Mouse (Mus musculus) lung, adult 18-20 months (tissue): Measurements from ENCODE around the gene Pard3b.

ENCODE experiments used
- DNase-seq, 2 experiments: peaks; one replicate each; pipeline ENCODE4 v3.0.0; 2022; ENCODE audit warnings: mixed read lengths in 2 of 2

The Pard3b gene

GRCm38 (mm10) chr1:62405061-62405460 is 766.4 kb downstream of the Pard3b start:
- DNase-seq = no peak

- no peak for DNase-seq
These were observed 772.7 kb downstream of the Pard3b start for GRCm38 (mm10) chr1:62411368-62411767.

GRCm38 (mm10) chr1:62412019-62412418 is 773.4 kb downstream of the Pard3b start:
- DNase-seq = no peak

- DNase-seq = no peak
These were observed 774.4 kb downstream of the Pard3b start for GRCm38 (mm10) chr1:62412988-62413387.

GRCm38 (mm10) chr1:62414521-62414920 is 775.9 kb downstream of the Pard3b start:
- DNase-seq = no peak

- no peak for DNase-seq
These were observed 778.2 kb downstream of the Pard3b start for GRCm38 (mm10) chr1:62416627-62417374.

GRCm38 (mm10) chr1:62422896-62423650 is 784.4 kb downstream of the Pard3b start:
- no peak for DNase-seq

GRCm38 (mm10) chr1:62425369-62425768 is 786.7 kb downstream of the Pard3b start:
- DNase-seq = no peak

GRCm38 (mm10) chr1:62428736-62429135 is 790.1 kb downstream of the Pard3b start:
- no peak for DNase-seq

- DNase-seq = no peak
These were observed 790.9 kb downstream of the Pard3b start for GRCm38 (mm10) chr1:62429333-62430182.

- DNase-seq = no peak
These were observed 792.4 kb downstream of the Pard3b start for GRCm38 (mm10) chr1:62431054-62431453.

- DNase-seq = no peak
These were observed 795.3 kb downstream of the Pard3b start for GRCm38 (mm10) chr1:62433891-62434290.

- DNase-seq = no peak
These were observed 797.2 kb downstream of the Pard3b start for GRCm38 (mm10) chr1:62435844-62436243.

- DNase-seq = no peak
These were observed 797.7 kb downstream of the Pard3b start for GRCm38 (mm10) chr1:62436304-62436703.

GRCm38 (mm10) chr1:62437493-62437892 is 798.9 kb downstream of the Pard3b start:
- DNase-seq = no peak

- no peak for DNase-seq
These were observed 805.8 kb downstream of the Pard3b start for GRCm38 (mm10) chr1:62444406-62444805.

- no peak for DNase-seq
These were observed 808.2 kb downstream of the Pard3b start for GRCm38 (mm10) chr1:62446818-62447217.

GRCm38 (mm10) chr1:62449193-62449875 is 810.7 kb downstream of the Pard3b start:
- DNase-seq = no peak

GRCm38 (mm10) chr1:62465536-62465935 is 826.9 kb downstream of the Pard3b start:
- peak in 1 of 2 experiments; percentile 30 for DNase-seq

GRCm38 (mm10) chr1:62466544-62466943 is 827.9 kb downstream of the Pard3b start:
- DNase-seq = no peak

GRCm38 (mm10) chr1:62483059-62483458 is 844.4 kb downstream of the Pard3b start:
- no peak for DNase-seq

GRCm38 (mm10) chr1:62488871-62489270 is 850.2 kb downstream of the Pard3b start:
- no peak for DNase-seq

- DNase-seq = peak in 1 of 2 experiments; percentile 11
These were observed 860.5 kb downstream of the Pard3b start for GRCm38 (mm10) chr1:62499146-62499545.
